Mouse (Mus musculus) kidney, embryonic 14.5 days (tissue): ENCODE data around the gene 1700008O03Rik. TPM values are rescaled to one million over a fixed set of nuclear protein-coding genes. Genes with fewer than 3 reads are reported as not detected.

Experiments used
- ATAC-seq: fragments of 200-750 bp; cut with Nextera tagmentation; 2 replicates; pipeline ENCODE4 v1.8.0; 2017; ENCODE audit warnings: moderate number of reproducible peaks, mild to moderate bottlenecking, moderate TSS enrichment, moderate library complexity; ENCODE audit not compliant: low FRiP score, low TSS enrichment
- H3K27ac ChIP-seq: fragments of 300-500 bp; sonication (generic); 2 replicates; pipeline ENCODE4 v1.5.1; 2014; ENCODE audit warnings: low read depth, mild to moderate bottlenecking, low read length, moderate library complexity, mixed read lengths
- H3K27me3 ChIP-seq: fragments of 300-500 bp; sonication (generic); 2 replicates; pipeline ENCODE4 v1.6.1; 2014; ENCODE audit warnings: mild to moderate bottlenecking, low read length; ENCODE audit not compliant: control insufficient read depth, insufficient read depth
- H3K36me3 ChIP-seq: fragments of 300-500 bp; sonication (generic); 2 replicates; pipeline ENCODE4 v1.6.1; 2014; ENCODE audit warnings: low read length, mixed read lengths; ENCODE audit not compliant: control insufficient read depth, insufficient read depth
- H3K4me1 ChIP-seq: fragments of 300-500 bp; sonication (generic); 2 replicates; pipeline ENCODE4 v1.6.1; 2014; ENCODE audit warnings: low read length, mixed read lengths; ENCODE audit not compliant: control insufficient read depth, insufficient read depth
- H3K4me2 ChIP-seq: fragments of 300-500 bp; sonication (generic); replicated peaks from 2 replicates; pipeline ENCODE4 v1.6.1; 2014; ENCODE audit warnings: low read depth, mild to moderate bottlenecking, low read length
- H3K4me3 ChIP-seq: fragments of 300-500 bp; sonication (generic); 2 replicates; pipeline ENCODE4 v1.5.1; 2014; ENCODE audit warnings: mild to moderate bottlenecking, low read length
- H3K9ac ChIP-seq: fragments of 300-500 bp; sonication (generic); 2 replicates; pipeline ENCODE4 v1.6.1; 2014; ENCODE audit warnings: low read depth, mild to moderate bottlenecking, low read length, moderate library complexity
- H3K9me3 ChIP-seq: fragments of 300-500 bp; sonication (generic); 2 replicates; pipeline ENCODE4 v1.6.1; 2016; ENCODE audit warnings: low read length; ENCODE audit not compliant: control insufficient read depth
- WGBS: fragments of 180-500 bp; shearing (Covaris S2); extraction: QIAGEN DNeasy Blood & Tissue Kit; methylation state at CpG from one replicate; pipeline ENCODE4 v1.1.7; 2014; 5-methylcytosine and 5-hydroxymethylcytosine counted together
- polyA plus RNA-seq: library from polyadenylated mRNA; unstranded; fragments of >200 nt; fragmentation: Nextera tagmentation; extraction: Ambion mirVana; gene quantifications from 2 replicates; pipeline ENCODE4 v1.2.1, GENCODE M21; 2014

The 1700008O03Rik gene
- polyA plus RNA-seq, 1 experiment from 2014 or later = 1.0 TPM

GRCm38 (mm10) chr7:44384716-44385059, 932 bp downstream of the 1700008O03Rik start:
- Histone ChIP-seq H3K27me3 (no peaks in the 10 kb centered on the region), H3K4me2 (peak overlapping the region; percentile 74), H3K9ac (peak overlapping the region; percentile 47; the same call in 1 of the 2 replicates), H3K36me3 (no peaks in the 10 kb centered on the region), H3K9me3 (no peaks in the 10 kb centered on the region), H3K4me3 (peak overlapping the region; percentile 44), H3K4me1 (peaks cover 2% of the 10 kb centered on the region; the same call in 1 of the 2 replicates), H3K27ac (no peak overlapping the region)
- 1% methylated on average over 17 of the region's 17 CpGs for WGBS
- peak; percentile 62 for ATAC-seq

- WGBS = 0% methylated on average over 17 of the region's 33 CpGs
Observed at GRCm38 (mm10) chr7:44383980-44384715, 1.5 kb downstream of the 1700008O03Rik start, which contains the start of gene Syt3. Gene Syt3, plus strand, starts transcription at chr7:44384102.

GRCm38 (mm10) chr7:44382541-44382940, 3.1 kb downstream of the 1700008O03Rik start:
- no peak overlapping the region for H3K4me3 ChIP-seq
- H3K27ac ChIP-seq = no peak overlapping the region
- peaks cover 2% of the 10 kb centered on the region; the same call in 1 of the 2 replicates for H3K4me1 ChIP-seq
- no peaks in the 10 kb centered on the region for H3K9me3 ChIP-seq
- ATAC-seq = no peak
- no peak overlapping the region for H3K4me2 ChIP-seq
- no peaks in the 10 kb centered on the region for H3K36me3 ChIP-seq
- no peaks in the 10 kb centered on the region for H3K27me3 ChIP-seq
- no peak overlapping the region for H3K9ac ChIP-seq
- 79% methylated on average over 12 of the region's 12 CpGs for WGBS

More at GRCm38 (mm10) chr7:44383980-44384715, 1.5 kb downstream of the 1700008O03Rik start, which contains the start of gene Syt3:
- no peak within 1 kb of the TSS for H3K27ac ChIP-seq
- peaks cover 2% of the 10 kb centered on the region; the same call in 1 of the 2 replicates for H3K4me1 ChIP-seq
- H3K36me3 ChIP-seq = no peaks in the 10 kb centered on the region
- no peaks in the 10 kb centered on the region for H3K9me3 ChIP-seq
- H3K27me3 ChIP-seq = no peaks in the 10 kb centered on the region
- peak within 1 kb of the TSS; percentile 44 for H3K4me3 ChIP-seq
- ATAC-seq = peak; percentile 88
- peak within 1 kb of the TSS; percentile 55 for H3K9ac ChIP-seq
- peak within 1 kb of the TSS; percentile 74 for H3K4me2 ChIP-seq

- ATAC-seq = no peak
- Histone ChIP-seq H3K27ac (no peak overlapping the region), H3K36me3 (no peaks in the 10 kb centered on the region), H3K4me3 (no peak overlapping the region), H3K27me3 (no peaks in the 10 kb centered on the region), H3K9me3 (no peaks in the 10 kb centered on the region), H3K4me2 (no peak overlapping the region), H3K4me1 (peaks cover 5% of the 10 kb centered on the region; the same call in 1 of the 2 replicates), H3K9ac (no peak overlapping the region)
- 47% methylated on average over 4 of the region's 4 CpGs for WGBS
Observed at GRCm38 (mm10) chr7:44378290-44378689, 7.3 kb downstream of the 1700008O03Rik start.

GRCm38 (mm10) chr7:44375793-44376192, 9.8 kb downstream of the 1700008O03Rik start:
- H3K4me1 ChIP-seq = peaks cover 5% of the 10 kb centered on the region; the same call in 1 of the 2 replicates
- WGBS = 63% methylated on average over 3 of the region's 3 CpGs
- H3K9me3 ChIP-seq = no peaks in the 10 kb centered on the region
- no peak overlapping the region for H3K4me2 ChIP-seq
- H3K27me3 ChIP-seq = no peaks in the 10 kb centered on the region
- no peak for ATAC-seq
- H3K4me3 ChIP-seq = no peak overlapping the region
- H3K36me3 ChIP-seq = no peaks in the 10 kb centered on the region
- H3K27ac ChIP-seq = no peak overlapping the region
- no peak overlapping the region for H3K9ac ChIP-seq

- WGBS = 5% methylated on average over 10 of the region's 10 CpGs
- no peak for ATAC-seq
- H3K9ac ChIP-seq = peak overlapping the region; percentile 69; the same call in 1 of the 2 replicates
Observed at GRCm38 (mm10) chr7:44375207-44375606, 10.4 kb downstream of the 1700008O03Rik start.

GRCm38 (mm10) chr7:44374756-44375155, 10.9 kb downstream of the 1700008O03Rik start:
- no peaks in the 10 kb centered on the region for H3K27me3 ChIP-seq
- H3K27ac ChIP-seq = no peak overlapping the region

More at GRCm38 (mm10) chr7:44375207-44375606, 10.4 kb downstream of the 1700008O03Rik start:
- no peaks in the 10 kb centered on the region for H3K9me3 ChIP-seq
- no peaks in the 10 kb centered on the region for H3K27me3 ChIP-seq
- peak overlapping the region; percentile 64; the same call in 1 of the 2 replicates for H3K4me3 ChIP-seq
- H3K27ac ChIP-seq = no peak overlapping the region
- H3K4me1 ChIP-seq = peaks cover 5% of the 10 kb centered on the region; the same call in 1 of the 2 replicates
- H3K36me3 ChIP-seq = no peaks in the 10 kb centered on the region
- H3K4me2 ChIP-seq = peak overlapping the region; percentile 84

GRCm38 (mm10) chr7:44373889-44374652, 11.5 kb downstream of the 1700008O03Rik start:
- ATAC-seq = peak; percentile 91
- Histone ChIP-seq H3K9me3 (no peaks in the 10 kb centered on the region), H3K4me2 (peak overlapping the region; percentile 84), H3K27ac (peak overlapping the region; percentile 55; the same call in 1 of the 2 replicates), H3K27me3 (no peaks in the 10 kb centered on the region), H3K4me1 (peaks cover 5% of the 10 kb centered on the region; the same call in 1 of the 2 replicates), H3K9ac (peak overlapping the region; percentile 69), H3K4me3 (peak overlapping the region; percentile 64), H3K36me3 (no peaks in the 10 kb centered on the region)
- WGBS = under 1% methylated on average over 19 of the region's 19 CpGs

More at GRCm38 (mm10) chr7:44374756-44375155, 10.9 kb downstream of the 1700008O03Rik start:
- H3K36me3 ChIP-seq = no peaks in the 10 kb centered on the region
- H3K9ac ChIP-seq = peak overlapping the region; percentile 69
- H3K4me1 ChIP-seq = peaks cover 5% of the 10 kb centered on the region; the same call in 1 of the 2 replicates
- no peaks in the 10 kb centered on the region for H3K9me3 ChIP-seq
- peak overlapping the region; percentile 84 for H3K4me2 ChIP-seq
- 1% methylated on average over 5 of the region's 5 CpGs for WGBS
- peak; percentile 38 for ATAC-seq
- peak overlapping the region; percentile 64 for H3K4me3 ChIP-seq
